Mouse (Mus musculus): ENCODE measurements at regions not wholly inside any gene's neighbourhood (a gene's known extent, or its start where the extent isn't known, plus 50 kb on each side); places are given as distances from the start of the nearest gene placed in this dataset.

- TF ChIP-seq POLR2A (IDR thresholded peaks at IDR 0.05; ENCODE audit: control insufficient read depth, low read depth, low read length), result no peak
- no peak for TF ChIP-seq CTCF (IDR thresholded peaks at IDR 0.05; ENCODE audit: control insufficient read depth, insufficient read depth, insufficient replicate concordance, low read depth, low read length)
Measured at GRCm38 (mm10) chr11:114352146-114352795, 285.4 kb upstream of the Sdk2 start.
